Mouse (Mus musculus): ENCODE results near the gene Gm21761. TPM values are rescaled to one million over a fixed set of nuclear protein-coding genes. Genes with fewer than 3 reads are reported as not detected.
"Not testable (repeated sequence)": the region's sequence is repeated elsewhere in the genome, so short reads cannot be mapped to it uniquely, and the experiment has no call there.

Gm21761 gene
- polyA plus RNA-seq, 1 experiment from 2014 or later = not detected

DNA sequence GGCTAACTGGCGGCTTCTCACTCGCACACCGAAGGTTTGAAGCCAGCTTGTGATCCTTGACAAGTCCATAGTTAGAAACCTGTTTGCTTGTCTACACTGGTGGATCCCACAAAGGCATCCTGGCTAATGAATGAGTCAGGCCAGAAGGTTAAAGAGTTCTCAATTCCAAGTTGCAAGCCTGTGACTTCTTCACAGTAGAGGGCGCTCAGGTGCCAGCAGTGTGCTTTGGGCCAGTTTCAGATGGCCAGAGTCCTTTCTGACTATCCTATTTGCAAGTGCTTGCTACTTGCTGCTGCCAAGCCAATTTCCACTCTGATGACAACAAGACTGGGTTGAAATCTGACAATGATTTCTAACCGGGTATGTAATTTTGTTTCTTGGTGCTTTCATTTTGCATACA, 30.5 kb downstream of the Gm21761 start:
- H3K9ac ChIP-seq (replicated peaks); H3K9me3 ChIP-seq (replicated peaks); H3K4me2 ChIP-seq; H3K4me3 ChIP-seq (replicated peaks); H3K27ac ChIP-seq (replicated peaks); ATAC-seq (ENCODE audit: low FRiP score); H3K27me3 ChIP-seq (replicated peaks); H3K36me3 ChIP-seq; H3K4me1 ChIP-seq: not testable (repeated sequence)
- WGBS = 54% methylated on average over 5 of the region's 5 CpGs

GRCm38 (mm10) chr13:119894685-119895084, 34.4 kb downstream of the Gm21761 start, which contains the start of gene Tcstv1:
Gene Tcstv1, minus strand, starts transcription at chr13:119894785.
- not testable (repeated sequence) for ATAC-seq (ENCODE audit: low FRiP score); H3K4me3 ChIP-seq (replicated peaks); H3K36me3 ChIP-seq; H3K4me1 ChIP-seq; H3K4me2 ChIP-seq; H3K9ac ChIP-seq (replicated peaks); H3K27ac ChIP-seq (replicated peaks); H3K9me3 ChIP-seq (replicated peaks); H3K27me3 ChIP-seq (replicated peaks)
- WGBS = 89% methylated on average over 3 of the region's 3 CpGs

GRCm38 (mm10) chr13:119886896-119887295, 42.2 kb downstream of the Gm21761 start:
- not testable (repeated sequence) for ATAC-seq (ENCODE audit: low FRiP score); H3K4me3 ChIP-seq (replicated peaks); H3K27ac ChIP-seq (replicated peaks); H3K9ac ChIP-seq (replicated peaks); H3K36me3 ChIP-seq; H3K9me3 ChIP-seq (replicated peaks); H3K4me1 ChIP-seq; H3K27me3 ChIP-seq (replicated peaks); H3K4me2 ChIP-seq
- 37% methylated on average over 4 of the region's 4 CpGs for WGBS

DNA sequence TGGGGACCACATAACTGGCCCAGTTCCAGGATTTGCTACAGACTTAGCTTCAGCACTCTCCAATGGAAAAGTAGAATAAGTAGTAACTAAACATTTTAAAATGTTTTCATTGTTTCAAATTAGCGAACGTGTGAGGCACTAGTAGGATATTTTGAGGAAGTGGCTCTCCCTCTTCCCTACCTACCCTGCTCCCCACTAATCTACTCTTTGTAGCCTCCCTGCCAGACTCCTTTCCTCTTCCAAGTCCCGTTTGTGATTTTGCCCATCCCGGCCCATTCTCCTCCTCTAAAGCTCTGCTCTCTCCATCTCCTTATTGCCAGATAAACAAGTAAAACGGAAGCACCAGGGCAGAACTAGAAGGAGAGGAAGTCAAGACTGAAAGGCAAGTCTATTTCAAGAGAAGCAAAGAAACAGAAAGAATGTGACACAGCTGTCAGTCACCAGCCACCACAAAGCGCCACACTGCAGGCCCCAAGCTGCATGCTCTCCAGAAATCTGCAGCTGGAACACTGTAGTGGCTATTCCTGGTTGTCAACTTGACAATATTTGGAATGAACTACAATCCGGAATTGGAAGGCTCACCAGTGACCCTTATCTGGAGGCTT, 64.6 kb downstream of the Gm21761 start:
- H3K4me3 ChIP-seq (replicated peaks); H3K27me3 ChIP-seq (replicated peaks); ATAC-seq (ENCODE audit: low FRiP score); H3K9ac ChIP-seq (replicated peaks); H3K4me1 ChIP-seq; H3K9me3 ChIP-seq (replicated peaks); H3K36me3 ChIP-seq; H3K27ac ChIP-seq (replicated peaks); H3K4me2 ChIP-seq: not testable (repeated sequence)
- WGBS = 88% methylated on average over 6 of the region's 7 CpGs

DNA sequence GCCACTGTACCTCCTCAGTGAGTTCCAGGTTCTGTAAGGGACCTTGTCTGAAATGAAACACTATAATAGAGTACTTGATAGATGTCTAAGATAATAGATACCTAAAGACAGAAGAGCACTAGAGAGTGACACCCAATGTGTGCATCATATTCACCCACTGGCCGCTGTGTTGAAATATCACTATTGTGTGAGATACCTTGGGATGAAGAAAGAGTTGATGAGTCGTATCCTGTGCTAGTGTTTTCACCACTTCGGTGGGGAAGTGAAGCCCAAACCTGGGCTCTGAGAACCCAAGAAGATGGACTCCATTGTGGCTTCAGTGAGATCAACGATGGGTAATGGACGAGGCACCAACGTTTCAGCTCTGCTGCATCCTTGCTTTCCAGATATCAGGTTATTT, 66.7 kb downstream of the Gm21761 start:
- H3K4me3 ChIP-seq (replicated peaks) = not testable (repeated sequence)
- no CpG with 5 or more reads among the region's 6 CpGs for WGBS

More for the DNA sequence above, 66.7 kb downstream of the Gm21761 start:
- H3K9ac ChIP-seq (replicated peaks); H3K27ac ChIP-seq (replicated peaks); H3K4me2 ChIP-seq; H3K4me1 ChIP-seq; H3K27me3 ChIP-seq (replicated peaks); H3K36me3 ChIP-seq; H3K9me3 ChIP-seq (replicated peaks); ATAC-seq (ENCODE audit: low FRiP score): not testable (repeated sequence)

Other genes starting within 250 kb of the Gm21761 start
- gene Hmgcs1, start 238.9 kb downstream of the Gm21761 start, polyA plus RNA-seq (2015; fragmentation: Nextera tagmentation; extraction: Ambion mirVana) = 443 and 497 TPM in 2 replicates
- gene Nim1k, start 173.4 kb downstream of the Gm21761 start, polyA plus RNA-seq (2015; fragmentation: Nextera tagmentation; extraction: Ambion mirVana) = 5.1 and 6.1 TPM in 2 replicates
- 30.0 and 33.4 TPM in 2 replicates for gene Zfp131, start 138.4 kb downstream of the Gm21761 start, polyA plus RNA-seq (2015; fragmentation: Nextera tagmentation; extraction: Ambion mirVana)
- gene AF067063, start 99.1 kb downstream of the Gm21761 start, polyA plus RNA-seq (2015; fragmentation: Nextera tagmentation; extraction: Ambion mirVana) = not detected in 2 replicates
- not detected in 2 replicates for gene D13Ertd608e, start 93.3 kb downstream of the Gm21761 start, polyA plus RNA-seq (2015; fragmentation: Nextera tagmentation; extraction: Ambion mirVana)
- not detected in 2 replicates for gene Tcstv1, start 34.5 kb downstream of the Gm21761 start, polyA plus RNA-seq (2015; fragmentation: Nextera tagmentation; extraction: Ambion mirVana)
- not detected in 2 replicates for gene B020031M17Rik, start 21.5 kb upstream of the Gm21761 start, polyA plus RNA-seq (2015; fragmentation: Nextera tagmentation; extraction: Ambion mirVana)
- gene Gm36079, start 97.7 kb upstream of the Gm21761 start, polyA plus RNA-seq (2015; fragmentation: Nextera tagmentation; extraction: Ambion mirVana) = not detected in 2 replicates
- gene Gm21188, start 122.9 kb upstream of the Gm21761 start, polyA plus RNA-seq (2015; fragmentation: Nextera tagmentation; extraction: Ambion mirVana) = not detected in 2 replicates
- gene Gm20767, start 211.0 kb upstream of the Gm21761 start, polyA plus RNA-seq (2015; fragmentation: Nextera tagmentation; extraction: Ambion mirVana) = not detected in 2 replicates
- not detected in 2 replicates for gene Gm21818, start 243.2 kb upstream of the Gm21761 start, polyA plus RNA-seq (2015; fragmentation: Nextera tagmentation; extraction: Ambion mirVana)

All from neural tube, embryonic 15.5 days (tissue).